Mouse (Mus musculus): Measurements from ENCODE around the gene Igfn1. TPM values are rescaled to one million over a fixed set of nuclear protein-coding genes. Genes with fewer than 3 reads are reported as not detected.

Igfn1 gene
- polyA plus RNA-seq, 1 experiment, result not detected

DNA sequence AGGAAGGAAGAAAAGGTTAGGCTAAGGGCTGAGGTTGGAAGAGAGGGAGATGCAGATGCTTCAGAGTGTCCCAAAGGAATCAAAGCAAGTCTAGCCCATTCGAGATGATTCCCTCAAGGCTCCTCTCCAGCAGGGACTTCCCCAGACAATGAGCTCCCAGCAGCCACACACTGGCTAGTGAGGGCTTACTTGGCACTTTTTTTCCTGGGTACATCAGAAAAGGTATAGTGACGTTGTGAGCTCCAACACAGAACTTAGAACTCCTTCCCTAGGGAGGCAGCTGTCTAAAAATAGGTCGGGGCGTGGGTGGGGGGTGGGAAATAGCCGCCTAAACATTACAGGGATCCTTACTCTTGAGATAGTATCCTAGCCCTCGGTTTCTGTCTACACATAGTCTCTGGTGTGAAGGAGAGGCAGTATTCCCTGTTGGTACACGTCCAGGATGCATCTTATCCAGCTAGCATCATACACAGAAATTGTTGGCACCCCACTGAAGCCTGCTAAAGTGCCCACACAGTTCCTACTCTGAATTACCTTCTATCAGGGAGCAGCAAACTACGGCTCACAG lies 6.3 kb downstream of the Igfn1 start:
- WGBS, result 60% methylated on average over 8 of the region's 8 CpGs

DNA sequence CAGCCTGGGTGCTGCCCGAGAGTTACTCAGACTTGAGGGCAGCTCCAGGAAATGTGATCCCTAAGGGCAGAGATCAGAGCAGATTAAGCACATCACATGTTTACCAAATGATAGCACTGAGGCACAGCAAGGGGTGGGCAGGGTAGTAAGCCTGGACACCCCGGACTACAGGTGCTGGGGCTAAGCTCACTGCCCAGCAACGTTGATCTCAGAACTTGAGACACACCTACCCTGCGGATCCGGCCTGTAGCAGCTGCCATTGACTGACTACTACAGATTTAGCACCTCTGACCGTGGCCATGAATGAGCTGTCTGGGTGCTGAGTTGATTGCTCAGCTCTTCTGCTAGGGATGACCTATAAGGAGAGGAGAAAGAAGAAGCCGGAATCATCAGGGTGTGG lies 8.6 kb downstream of the Igfn1 start:
- WGBS, result 73% methylated on average over 7 of the region's 7 CpGs
- Histone ChIP-seq H3K27ac (ENCODE audit: control insufficient read depth, insufficient read depth, low read depth, low read length, poor library complexity) (no peak overlapping the region), H3K4me3 (replicated peaks; ENCODE audit: control insufficient read depth, low read depth, low read length) (no peak overlapping the region), H3K4me1 (ENCODE audit: control insufficient read depth, insufficient read depth, low read length) (no peaks in the 10 kb centered on the region; the same call in 1 of the 2 replicates)
- TF ChIP-seq POLR2A (IDR thresholded peaks at IDR 0.05; ENCODE audit: borderline replicate concordance, control insufficient read depth, low read depth, low read length) (no peak), CTCF (IDR thresholded peaks at IDR 0.05; ENCODE audit: control insufficient read depth, insufficient read depth, low read length) (no peak)

More for the DNA sequence above, 6.3 kb downstream of the Igfn1 start:
- Histone ChIP-seq H3K4me1 (ENCODE audit: control insufficient read depth, insufficient read depth, low read length) (no peaks in the 10 kb centered on the region), H3K4me3 (replicated peaks; ENCODE audit: control insufficient read depth, low read depth, low read length) (no peak overlapping the region), H3K27ac (ENCODE audit: control insufficient read depth, insufficient read depth, low read depth, low read length, poor library complexity) (no peak overlapping the region)
- no peak for TF ChIP-seq CTCF (IDR thresholded peaks at IDR 0.05; ENCODE audit: control insufficient read depth, insufficient read depth, low read length)

DNA sequence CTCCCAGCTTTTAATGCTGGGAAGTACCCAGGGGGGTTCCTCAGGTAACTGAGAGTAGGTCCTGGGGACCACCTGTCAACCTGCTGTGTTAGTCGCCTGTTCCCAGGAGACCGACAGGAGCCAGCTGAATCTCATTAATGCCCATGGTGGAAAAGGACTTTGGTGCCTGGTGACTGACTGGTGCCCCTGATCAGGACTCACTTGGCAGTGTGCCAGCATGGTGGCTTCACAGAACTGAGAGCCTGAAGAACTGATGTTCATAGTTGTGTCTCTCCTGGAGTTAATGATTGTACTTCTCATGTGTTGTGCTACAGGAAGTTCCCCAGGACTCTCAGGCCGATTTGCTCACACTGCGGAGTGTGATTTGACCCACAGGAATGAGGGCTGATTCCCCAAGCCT lies 12.7 kb downstream of the Igfn1 start:
- H3K4me1 ChIP-seq (ENCODE audit: control insufficient read depth, insufficient read depth, low read length), result no peaks in the 10 kb centered on the region; the same call in 1 of the 2 replicates
- no peak overlapping the region for H3K4me3 ChIP-seq (replicated peaks; ENCODE audit: control insufficient read depth, low read depth, low read length)
- no peak overlapping the region for H3K27ac ChIP-seq (ENCODE audit: control insufficient read depth, insufficient read depth, low read depth, low read length, poor library complexity)
- no peak for TF ChIP-seq POLR2A (IDR thresholded peaks at IDR 0.05; ENCODE audit: borderline replicate concordance, control insufficient read depth, low read depth, low read length)
- no peak for TF ChIP-seq CTCF (IDR thresholded peaks at IDR 0.05; ENCODE audit: control insufficient read depth, insufficient read depth, low read length)
- 67% methylated on average over 4 of the region's 4 CpGs for WGBS

DNA sequence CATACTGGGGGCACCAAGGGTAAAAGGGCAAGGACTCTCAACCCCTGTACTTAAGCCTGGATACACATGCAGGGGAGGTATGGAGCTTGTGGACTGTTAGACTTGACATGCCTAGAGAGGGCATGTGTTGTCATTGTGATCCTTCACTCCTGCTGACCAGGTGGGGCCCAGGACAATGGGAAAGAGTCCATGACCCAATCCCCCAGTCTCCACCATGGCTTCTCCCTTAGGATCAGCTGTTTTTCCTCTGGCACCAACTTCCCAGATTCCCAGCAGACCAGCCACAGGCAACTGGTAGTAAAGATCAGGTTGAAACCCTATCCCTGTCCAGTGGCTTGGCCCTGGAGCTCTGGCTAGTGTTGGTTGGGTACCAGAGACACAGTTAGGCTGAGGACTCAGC lies 16.3 kb downstream of the Igfn1 start:
- TF ChIP-seq POLR2A (IDR thresholded peaks at IDR 0.05; ENCODE audit: borderline replicate concordance, control insufficient read depth, low read depth, low read length), result no peak
- no peak for TF ChIP-seq CTCF (IDR thresholded peaks at IDR 0.05; ENCODE audit: control insufficient read depth, insufficient read depth, low read length)
- H3K27ac ChIP-seq (ENCODE audit: control insufficient read depth, insufficient read depth, low read depth, low read length, poor library complexity), result no peak overlapping the region
- H3K4me1 ChIP-seq (ENCODE audit: control insufficient read depth, insufficient read depth, low read length), result no peaks in the 10 kb centered on the region; the same call in 1 of the 2 replicates
- H3K4me3 ChIP-seq (replicated peaks; ENCODE audit: control insufficient read depth, low read depth, low read length), result no peak overlapping the region

DNA sequence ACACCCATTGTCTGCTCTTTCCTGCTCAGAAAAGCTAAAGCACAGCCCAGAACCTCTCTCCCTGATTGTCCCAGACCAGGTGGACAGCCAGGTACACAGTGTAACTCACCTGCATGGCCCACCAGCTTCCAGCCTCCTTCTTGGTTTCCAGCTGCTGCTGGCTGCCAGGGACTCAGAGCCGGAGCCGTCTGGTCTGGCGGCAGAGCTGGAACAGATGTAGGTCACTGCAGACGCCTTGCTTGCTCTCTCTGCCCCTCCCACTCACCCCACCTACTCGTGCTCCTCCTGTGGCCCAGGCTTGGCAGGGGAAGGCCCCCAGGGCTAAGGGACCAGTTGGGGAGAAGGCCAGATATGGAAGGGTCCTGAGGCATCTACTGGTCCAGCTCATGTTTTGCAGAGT lies 22.0 kb downstream of the Igfn1 start:
- H3K27ac ChIP-seq (ENCODE audit: control insufficient read depth, insufficient read depth, low read depth, low read length, poor library complexity), result no peak overlapping the region
- no peaks in the 10 kb centered on the region for H3K4me1 ChIP-seq (ENCODE audit: control insufficient read depth, insufficient read depth, low read length)
- WGBS, result 60% methylated on average over 5 of the region's 5 CpGs
- TF ChIP-seq CTCF (IDR thresholded peaks at IDR 0.05; ENCODE audit: control insufficient read depth, insufficient read depth, low read length) (no peak), POLR2A (IDR thresholded peaks at IDR 0.05; ENCODE audit: borderline replicate concordance, control insufficient read depth, low read depth, low read length) (no peak)
- H3K4me3 ChIP-seq (replicated peaks; ENCODE audit: control insufficient read depth, low read depth, low read length), result no peak overlapping the region

DNA sequence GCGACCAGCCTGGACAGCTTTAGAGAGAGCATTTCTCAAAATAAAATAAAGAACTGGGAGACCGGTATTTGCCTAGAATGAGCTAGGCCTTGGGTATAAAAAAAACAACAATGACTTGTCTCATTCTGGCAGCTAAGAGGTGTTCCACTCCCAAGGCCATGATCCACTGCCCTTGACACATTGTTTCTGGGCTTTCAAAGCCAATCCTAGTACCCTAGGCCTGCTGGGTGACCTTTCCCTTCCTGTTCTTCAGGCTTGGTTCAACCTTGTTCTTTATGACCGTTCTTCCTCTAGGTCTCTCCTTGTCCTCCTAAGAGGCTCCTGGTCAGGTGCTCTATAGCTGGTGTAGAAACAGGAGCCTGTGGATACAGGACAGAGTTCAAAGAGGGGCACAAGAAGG lies 33.6 kb downstream of the Igfn1 start:
- Histone ChIP-seq H3K27ac (ENCODE audit: control insufficient read depth, insufficient read depth, low read depth, low read length, poor library complexity) (no peak overlapping the region), H3K4me3 (replicated peaks; ENCODE audit: control insufficient read depth, low read depth, low read length) (no peak overlapping the region), H3K4me1 (ENCODE audit: control insufficient read depth, insufficient read depth, low read length) (no peaks in the 10 kb centered on the region)
- 84% methylated on average over 3 of the region's 3 CpGs for WGBS
- TF ChIP-seq CTCF (IDR thresholded peaks at IDR 0.05; ENCODE audit: control insufficient read depth, insufficient read depth, low read length) (no peak), POLR2A (IDR thresholded peaks at IDR 0.05; ENCODE audit: borderline replicate concordance, control insufficient read depth, low read depth, low read length) (no peak)

DNA sequence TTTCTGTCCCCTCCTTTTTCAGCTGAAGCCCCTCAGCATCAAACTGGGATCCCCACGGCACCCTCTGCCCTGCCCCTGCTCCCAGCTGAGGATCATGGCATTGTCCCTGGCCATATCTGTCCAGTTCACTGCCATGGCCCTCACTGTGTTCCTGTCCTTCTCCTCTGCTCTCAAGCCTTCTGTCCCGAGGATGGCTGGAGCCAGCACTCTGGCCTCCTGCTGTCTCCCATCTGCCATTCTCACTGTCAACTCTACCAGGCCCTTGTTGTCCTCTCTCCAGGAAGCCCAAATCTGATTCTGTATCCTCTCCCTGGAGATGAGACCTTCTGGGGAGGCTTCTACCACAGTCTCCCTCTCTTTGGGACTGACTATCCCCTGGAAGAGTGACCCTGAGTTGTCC lies 35.7 kb downstream of the Igfn1 start:
- H3K27ac ChIP-seq (ENCODE audit: control insufficient read depth, insufficient read depth, low read depth, low read length, poor library complexity), result no peak overlapping the region
- TF ChIP-seq CTCF (IDR thresholded peaks at IDR 0.05; ENCODE audit: control insufficient read depth, insufficient read depth, low read length), result no peak
- no peak for TF ChIP-seq POLR2A (IDR thresholded peaks at IDR 0.05; ENCODE audit: borderline replicate concordance, control insufficient read depth, low read depth, low read length)
- 66% methylated on average over 2 of the region's 2 CpGs for WGBS

DNA sequence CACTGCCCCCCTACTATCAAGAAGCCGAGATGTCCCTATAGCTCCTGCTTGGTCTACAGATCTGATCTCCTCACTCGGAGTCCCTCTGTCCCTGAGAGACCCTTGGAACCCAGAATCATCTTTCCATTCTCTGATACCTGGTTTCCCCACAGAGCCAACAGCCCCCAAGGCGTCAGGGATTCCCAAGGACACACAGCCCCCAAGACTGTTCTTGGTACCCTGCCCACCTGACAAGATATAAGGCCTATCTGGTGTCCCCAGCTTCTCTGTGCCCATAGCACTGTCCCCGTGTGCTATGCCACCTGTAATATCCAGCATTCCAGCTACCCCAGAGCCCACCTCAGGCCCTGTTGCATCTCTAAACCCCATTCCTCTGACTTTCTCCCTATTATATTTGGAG lies 38.4 kb downstream of the Igfn1 start:
- no peak for TF ChIP-seq CTCF (IDR thresholded peaks at IDR 0.05; ENCODE audit: control insufficient read depth, insufficient read depth, low read length)
- no peak overlapping the region for H3K4me3 ChIP-seq (replicated peaks; ENCODE audit: control insufficient read depth, low read depth, low read length)
- H3K27ac ChIP-seq (ENCODE audit: control insufficient read depth, insufficient read depth, low read depth, low read length, poor library complexity), result no peak overlapping the region
- no peaks in the 10 kb centered on the region for H3K4me1 ChIP-seq (ENCODE audit: control insufficient read depth, insufficient read depth, low read length)
- 63% methylated on average over 4 of the region's 4 CpGs for WGBS

More for the DNA sequence above, 35.7 kb downstream of the Igfn1 start:
- Histone ChIP-seq H3K4me1 (ENCODE audit: control insufficient read depth, insufficient read depth, low read length) (no peaks in the 10 kb centered on the region), H3K4me3 (replicated peaks; ENCODE audit: control insufficient read depth, low read depth, low read length) (no peak overlapping the region)

DNA sequence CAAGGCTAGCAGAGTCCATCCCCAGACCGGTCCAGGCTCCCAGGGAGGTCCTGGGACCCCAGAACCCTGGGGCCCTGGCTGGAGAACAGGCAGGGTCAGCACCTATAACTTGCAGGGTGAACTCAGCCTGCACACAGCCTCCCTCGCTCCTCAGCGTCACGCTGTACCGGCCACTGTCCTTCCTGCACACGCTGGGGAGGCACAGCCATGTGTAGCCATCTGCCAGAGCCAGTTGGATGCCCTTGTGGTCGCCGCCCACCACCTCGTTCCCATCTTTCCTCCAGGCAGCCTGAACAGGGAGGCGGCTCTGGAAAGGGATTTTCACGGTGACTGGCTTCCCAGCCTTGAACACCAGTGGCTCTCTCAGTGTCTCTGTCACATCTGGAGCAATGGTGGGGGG lies 41.6 kb downstream of the Igfn1 start:
- 76% methylated on average over 11 of the region's 11 CpGs for WGBS
- no peaks in the 10 kb centered on the region for H3K4me1 ChIP-seq (ENCODE audit: control insufficient read depth, insufficient read depth, low read length)
- no peak overlapping the region for H3K27ac ChIP-seq (ENCODE audit: control insufficient read depth, insufficient read depth, low read depth, low read length, poor library complexity)
- H3K4me3 ChIP-seq (replicated peaks; ENCODE audit: control insufficient read depth, low read depth, low read length), result no peak overlapping the region
- TF ChIP-seq POLR2A (IDR thresholded peaks at IDR 0.05; ENCODE audit: borderline replicate concordance, control insufficient read depth, low read depth, low read length) (no peak), CTCF (IDR thresholded peaks at IDR 0.05; ENCODE audit: control insufficient read depth, insufficient read depth, low read length) (no peak)
